Mouse (Mus musculus) fat pad, adult 2 months (tissue): Measurements from ENCODE around the gene Tnxb.
"Not testable (repeated sequence)": the region's sequence is repeated elsewhere in the genome, so short reads cannot be mapped to it uniquely, and the experiment has no call there.

ENCODE experiments used
- DNase-seq: peaks from one replicate; pipeline ENCODE4 v3.0.0-alpha.2; 2011; ENCODE audit warnings: low read depth, low spot score; ENCODE audit errors: extremely low read depth

The Tnxb gene

DNA sequence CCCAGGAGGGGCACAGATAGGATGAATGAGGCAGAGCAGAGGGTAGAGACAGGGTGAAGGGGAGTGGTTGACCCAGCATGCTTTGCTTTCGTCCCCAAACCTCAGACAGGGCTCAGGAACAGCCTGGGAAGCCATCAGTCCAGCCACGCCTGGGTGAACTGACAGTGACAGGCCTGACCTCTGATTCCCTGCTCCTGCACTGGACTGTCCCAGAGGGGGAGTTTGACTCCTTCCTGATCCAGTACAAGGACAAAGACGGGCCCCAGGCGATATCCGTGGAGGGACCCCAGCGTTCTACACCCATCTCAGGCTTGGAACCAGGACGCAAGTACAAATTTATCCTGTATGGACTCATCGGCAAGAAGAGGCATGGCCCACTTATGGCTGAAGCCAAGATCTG, 12.8 kb downstream of the Tnxb start:
- no peak for DNase-seq

DNA sequence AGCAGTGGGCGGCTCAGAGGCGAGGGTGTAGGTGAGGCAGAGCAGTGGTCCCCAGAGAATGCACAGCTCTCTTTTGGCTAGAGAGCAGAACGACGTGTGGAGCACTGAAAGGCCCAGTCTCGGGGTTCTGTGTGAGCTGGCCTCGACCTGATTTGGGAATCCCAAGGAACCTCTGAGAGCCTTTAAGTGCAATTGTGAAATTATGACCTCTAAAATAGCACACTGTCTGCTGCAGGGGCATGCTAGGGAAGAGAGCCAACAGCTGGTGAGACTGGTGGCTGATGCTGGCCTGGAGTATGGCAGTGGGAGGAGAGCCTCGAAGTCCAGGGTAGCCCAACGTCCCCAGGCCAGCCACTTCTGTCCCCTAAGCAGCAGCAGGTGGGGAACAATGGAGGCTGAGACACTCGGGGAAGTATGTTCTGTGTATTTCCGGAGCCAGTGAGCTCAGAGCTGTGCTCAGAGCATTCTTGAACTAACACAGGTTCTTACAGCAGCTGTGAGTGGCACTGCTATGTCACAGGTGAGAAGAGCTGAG, 13.4 kb downstream of the Tnxb start:
- DNase-seq = no peak

DNA sequence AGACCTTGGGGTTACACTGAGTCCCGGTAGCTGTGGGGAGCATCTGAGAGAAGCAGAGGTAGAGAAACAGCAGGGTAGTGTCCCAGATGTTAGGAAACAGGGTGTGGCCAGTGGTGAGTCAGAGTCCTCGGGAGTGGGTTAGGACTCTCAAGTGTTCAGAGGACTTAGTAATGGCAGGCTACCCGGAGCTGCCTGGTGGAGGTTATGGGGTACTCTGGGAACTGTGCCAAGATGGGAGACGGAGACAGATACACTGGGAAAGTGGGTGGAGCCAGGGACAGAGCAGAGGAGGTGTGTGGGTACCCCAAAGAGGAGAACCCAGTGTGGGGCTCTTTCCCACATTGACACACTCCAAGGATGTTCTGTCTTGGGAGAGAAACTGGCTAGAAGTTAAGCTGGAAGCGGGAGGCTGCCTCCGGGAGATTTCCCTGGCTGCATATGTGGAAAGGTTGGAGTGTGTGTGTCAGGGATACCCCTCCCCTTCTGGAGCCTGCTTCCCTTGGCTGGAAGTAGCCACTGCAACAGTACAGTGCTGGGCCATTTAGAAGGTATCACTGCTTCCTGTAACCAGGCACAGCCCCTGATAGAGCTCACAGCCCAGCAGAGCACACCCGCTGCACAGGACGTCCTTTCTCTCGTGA, 14.0 kb downstream of the Tnxb start:
- no peak for DNase-seq

DNA sequence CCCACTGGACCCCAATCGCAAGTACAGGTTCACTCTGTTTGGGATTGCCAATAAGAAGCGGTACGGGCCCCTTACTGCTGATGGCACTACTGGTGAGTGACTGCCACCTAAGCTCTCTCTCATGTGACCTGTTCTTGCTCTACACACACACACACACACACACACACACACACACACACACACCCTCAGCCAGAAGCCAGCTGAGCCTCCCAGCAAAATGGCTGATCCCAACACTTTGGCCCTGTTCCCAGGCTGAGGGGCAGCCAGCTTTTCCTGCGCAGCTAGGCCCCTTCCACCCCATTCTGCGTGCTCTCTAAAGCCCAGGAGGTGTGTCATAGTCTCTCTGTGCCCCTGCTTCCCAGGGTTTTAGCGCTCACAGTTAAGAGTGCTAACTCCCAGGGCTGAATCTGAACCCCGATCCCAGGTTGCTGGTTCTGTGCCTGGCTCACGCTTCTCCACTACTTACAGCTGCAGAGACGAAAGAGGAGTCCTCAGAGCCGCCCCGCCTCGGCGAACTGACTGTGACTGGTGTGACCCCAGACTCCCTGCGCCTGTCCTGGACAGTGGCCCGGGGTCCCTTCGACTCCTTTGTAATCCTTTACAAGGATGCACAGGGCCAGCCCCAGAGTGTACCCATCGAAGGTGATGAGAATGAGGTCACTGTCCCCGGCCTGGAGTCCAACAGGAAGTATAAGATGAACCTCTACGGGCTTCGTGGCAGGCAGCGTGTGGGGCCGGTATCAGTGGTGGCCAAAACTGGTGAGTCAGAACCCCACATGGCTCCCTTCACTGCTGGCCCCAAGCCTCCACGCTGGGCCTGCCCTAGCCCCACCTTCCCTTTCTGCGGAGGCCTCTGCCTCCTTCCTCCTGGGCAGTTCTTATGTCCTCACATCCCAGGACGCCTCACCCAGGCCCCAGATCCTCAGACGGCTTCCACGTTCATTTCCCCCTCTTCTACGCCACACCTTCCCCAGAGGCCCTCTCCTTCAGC, 15.1 kb downstream of the Tnxb start:
- DNase-seq = no peak

DNA sequence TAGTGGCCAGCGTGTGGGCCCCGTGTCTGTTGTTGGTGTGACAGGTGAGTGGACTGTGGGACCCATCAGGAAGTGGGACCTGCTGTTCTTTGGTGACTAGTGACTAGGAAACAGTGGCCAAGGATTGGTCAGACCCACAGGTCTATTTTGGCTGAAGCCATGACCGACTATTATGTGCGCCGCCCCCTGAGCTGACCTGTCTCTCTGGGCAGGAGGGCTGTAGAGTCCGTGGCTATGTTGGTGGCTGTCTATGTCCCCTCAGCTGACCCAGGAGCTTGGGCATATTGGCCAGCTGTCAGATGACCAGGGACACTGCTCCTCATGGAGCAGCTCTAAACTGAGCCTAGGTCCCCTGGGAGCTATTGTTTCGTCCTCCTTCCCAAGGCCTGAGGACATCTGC, 18.6 kb downstream of the Tnxb start:
- no peak for DNase-seq

DNA sequence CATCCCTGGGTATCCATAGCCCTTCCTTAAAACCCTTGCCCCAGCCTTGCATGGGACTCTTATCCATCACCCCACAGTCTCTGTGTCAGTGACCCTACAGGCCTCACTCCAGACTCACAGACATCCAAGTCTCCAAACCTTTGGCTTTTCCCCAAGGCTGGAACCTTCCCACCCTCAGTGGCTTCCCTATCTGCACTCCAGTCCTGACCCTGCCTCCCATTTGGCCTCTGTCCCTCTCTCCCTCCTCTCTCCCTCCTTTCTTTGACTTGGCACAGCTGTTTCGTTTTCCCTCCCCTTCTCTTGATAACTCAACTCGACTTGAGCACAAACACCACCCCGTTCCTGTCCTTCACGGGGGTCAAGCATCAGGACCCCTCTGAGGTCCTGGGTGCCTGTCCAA, 20.1 kb downstream of the Tnxb start:
- DNase-seq = no peak

DNA sequence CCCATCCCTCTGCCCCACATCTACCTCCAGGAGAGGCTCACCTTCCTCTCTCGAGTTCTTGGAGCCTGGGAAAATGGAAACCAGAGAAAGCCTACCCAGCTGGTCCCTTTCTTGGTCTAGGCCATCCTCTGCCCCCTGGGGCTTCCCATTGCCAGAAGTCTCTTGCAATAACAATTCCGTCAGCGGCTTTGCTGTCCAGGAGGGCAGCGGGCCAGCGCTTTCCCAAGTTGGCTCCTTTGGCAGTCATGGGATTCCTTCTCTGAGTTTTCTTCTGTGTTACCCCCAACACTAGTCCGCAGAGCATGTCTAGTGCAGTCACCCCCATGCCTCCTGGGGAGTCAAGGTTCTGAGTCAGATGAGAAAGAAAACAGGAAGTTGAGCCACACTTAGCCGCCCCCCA, 22.6 kb downstream of the Tnxb start:
- no peak for DNase-seq

DNA sequence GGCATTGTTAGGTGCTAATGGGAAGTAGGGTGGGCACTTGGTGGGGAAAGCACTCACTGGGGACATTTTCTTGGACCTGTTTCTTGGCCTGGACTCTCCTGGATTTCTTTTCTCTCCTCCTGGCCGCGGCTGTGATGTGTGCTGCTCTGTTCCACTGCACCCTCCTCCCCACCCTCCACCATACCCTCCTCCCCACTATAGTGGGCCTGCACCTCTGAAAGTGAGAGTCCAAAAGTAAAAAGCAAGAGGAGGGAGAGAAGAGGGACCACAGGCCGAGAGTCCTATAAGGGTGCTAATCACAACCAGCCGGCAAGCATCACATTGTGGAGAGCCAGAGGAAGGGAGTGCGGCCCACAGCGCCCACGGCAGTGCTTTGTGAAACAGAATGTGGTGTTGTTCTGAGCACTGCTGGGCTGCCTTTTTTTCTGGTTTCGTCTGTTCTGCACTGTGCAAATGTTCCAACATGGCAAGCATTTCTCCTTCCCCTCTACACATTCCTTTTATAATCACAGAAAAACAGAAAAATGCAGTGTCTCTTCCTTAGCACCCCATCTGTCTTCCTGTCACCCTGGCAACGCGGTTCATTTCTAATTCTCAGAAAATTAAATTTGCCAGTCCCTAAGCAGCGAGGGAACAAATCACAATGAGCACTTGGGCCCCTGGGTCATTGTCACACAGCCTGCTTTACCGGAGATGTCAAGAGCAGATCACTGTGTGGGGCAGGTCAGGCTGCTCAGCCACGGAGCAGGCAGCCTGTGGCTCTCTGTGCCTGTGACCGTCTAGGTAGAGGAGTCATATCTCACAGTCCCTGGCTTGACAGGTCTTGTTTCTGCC, 29.5 kb downstream of the Tnxb start:
- DNase-seq = no peak

DNA sequence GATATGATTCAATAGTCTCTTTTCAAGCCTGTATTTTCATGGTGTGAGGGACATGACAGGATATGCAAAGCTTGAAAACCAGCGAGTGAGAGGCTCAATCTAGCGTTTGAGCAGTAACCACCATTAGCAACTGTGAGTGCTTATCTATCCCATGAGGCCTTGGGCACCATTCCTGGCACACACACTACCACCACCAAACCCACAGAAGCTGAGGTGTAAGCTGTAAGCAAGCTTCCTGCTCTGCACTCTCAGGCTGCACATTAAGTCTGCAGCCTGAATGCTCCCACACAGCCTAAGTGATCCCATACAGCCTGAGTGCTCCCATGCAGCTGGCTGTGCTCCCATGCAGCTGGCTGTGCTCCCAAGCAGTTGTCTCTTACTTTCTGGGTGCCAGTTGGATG, 30.3 kb downstream of the Tnxb start:
- no peak for DNase-seq

DNA sequence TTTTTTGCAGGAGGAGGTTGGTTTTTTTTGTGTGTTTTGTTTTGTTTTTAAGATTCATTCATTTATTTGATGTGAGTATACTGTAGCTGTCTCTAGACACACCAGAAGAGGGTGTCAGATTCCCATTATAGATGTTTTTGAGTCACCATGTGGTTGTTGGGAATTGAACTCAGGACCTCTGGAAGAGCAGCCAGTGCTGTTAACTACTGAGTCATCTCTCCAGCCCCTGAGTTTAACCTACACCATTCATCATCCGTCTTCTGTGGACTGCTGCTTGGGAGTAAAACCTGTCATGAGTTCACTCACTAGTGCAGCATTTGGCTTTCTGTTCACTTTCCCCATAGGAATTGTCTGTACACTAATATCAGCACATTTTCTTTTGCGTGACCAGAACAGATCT, 36.1 kb downstream of the Tnxb start:
- DNase-seq = not testable (repeated sequence)

DNA sequence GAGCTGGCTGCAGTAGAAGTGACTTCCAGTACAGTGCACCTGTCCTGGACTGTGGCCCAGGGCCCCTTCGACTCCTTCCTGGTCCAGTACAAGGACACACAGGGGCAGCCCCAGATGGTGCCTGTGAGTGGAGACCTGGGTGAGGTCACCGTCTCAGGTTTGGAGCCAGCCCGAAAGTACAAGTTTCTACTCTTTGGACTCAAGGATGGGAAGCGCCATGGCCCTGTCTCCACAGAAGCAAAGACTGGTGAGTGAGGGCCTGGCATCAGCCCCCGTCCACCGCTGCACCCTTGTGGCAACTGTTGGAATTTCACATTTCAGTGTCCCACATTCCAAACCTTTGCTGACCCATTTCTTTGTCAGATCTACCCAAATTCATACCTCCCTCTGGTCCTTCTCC, 42.6 kb downstream of the Tnxb start:
- no peak for DNase-seq

DNA sequence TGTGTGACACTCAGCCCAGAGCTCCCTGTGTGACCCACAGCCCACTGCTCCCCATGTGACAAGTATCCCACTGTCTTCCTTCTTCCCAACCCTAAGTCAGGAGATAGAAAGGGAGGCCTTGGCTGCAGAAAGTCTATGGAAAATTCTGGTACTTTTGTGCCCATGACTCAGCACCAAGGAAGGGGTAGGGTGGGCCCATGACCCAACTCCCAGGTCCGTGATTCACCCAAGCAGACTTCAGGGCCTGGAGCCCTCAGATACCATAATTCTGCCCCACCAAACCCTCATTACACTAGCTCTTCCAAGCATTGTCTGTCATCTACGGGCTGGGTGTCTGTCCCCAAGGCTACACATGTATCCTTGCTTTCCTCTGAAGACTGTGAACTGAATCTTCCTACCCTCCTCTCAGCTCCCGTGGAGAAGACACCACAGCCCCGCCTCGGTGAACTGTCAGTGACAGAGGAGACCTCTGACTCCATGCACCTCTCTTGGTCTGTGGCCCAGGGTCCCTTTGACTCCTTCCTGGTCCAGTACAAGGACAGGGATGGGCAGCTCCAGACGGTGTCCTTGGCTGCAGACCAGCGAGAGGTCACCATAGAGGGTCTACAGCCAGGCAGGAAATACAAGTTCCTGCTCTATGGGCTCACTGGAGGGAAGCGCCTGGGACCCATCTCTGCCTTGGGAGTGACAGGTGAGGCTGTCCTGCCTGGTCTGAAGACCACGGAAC, 44.0 kb downstream of the Tnxb start:
- not testable (repeated sequence) for DNase-seq

DNA sequence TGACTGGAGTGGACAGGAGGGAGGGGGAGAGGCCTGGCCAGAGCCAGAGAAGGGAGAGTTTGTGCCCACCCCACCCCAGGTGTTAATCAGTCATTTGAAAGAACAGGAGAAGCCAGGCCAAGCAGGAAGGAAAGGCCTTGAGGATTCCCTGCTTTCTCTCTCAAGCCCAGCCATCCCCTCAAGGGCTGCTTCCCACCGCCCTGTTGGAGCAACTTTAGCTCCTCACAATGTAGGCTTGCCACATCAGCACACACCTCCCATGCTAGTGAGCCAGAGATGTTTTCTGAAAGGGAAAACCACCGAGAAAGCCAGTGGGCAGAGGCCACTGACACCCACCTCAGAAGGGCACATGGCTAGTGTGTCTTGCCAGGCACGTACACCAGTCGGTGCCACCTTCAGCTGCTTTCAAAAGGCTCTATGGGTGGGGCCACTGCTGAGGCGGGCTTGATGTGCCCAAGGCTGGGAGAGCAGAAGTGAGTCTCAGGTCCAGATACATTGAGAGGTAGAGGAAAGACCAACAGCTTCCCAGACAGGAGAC, 44.6 kb downstream of the Tnxb start:
- not testable (repeated sequence) for DNase-seq

DNA sequence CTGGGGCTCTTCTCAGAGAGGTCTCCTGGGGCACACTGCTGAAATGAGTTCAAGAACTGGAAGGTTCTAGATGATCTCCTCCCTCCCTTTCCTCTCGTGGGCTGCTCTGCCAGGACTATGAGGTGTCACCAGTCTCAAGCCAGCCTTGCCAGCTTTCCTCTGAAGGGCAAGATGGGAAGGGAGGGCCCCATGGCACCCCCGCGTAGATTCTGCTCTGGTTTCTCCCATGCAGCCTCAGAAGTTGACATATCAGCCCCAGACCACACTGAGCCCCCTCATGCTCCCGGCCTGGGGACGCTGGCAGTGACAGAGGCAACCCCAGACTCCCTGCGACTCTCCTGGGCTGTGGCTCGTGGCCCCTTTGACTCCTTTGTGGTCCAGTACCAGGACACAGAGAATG, 45.1 kb downstream of the Tnxb start:
- not testable (repeated sequence) for DNase-seq

DNA sequence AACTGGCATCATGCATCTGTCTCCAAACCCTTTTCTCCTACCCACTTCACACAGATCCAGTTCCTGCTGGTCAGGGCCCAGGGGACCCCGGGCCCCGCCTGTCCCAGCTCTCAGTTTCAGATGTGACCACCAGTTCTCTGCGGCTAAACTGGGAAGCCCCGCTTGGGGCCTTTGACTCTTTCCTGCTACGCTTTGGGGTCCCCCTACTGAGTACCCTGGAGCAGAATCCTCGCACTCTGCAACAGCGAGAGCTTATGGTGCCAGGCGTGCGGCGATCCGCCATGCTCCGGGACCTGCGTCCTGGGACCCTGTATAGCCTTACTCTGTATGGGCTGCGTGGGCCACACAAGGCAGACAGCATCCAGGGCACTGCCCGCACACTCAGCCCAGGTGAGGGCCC, 45.9 kb downstream of the Tnxb start:
- DNase-seq = no peak

DNA sequence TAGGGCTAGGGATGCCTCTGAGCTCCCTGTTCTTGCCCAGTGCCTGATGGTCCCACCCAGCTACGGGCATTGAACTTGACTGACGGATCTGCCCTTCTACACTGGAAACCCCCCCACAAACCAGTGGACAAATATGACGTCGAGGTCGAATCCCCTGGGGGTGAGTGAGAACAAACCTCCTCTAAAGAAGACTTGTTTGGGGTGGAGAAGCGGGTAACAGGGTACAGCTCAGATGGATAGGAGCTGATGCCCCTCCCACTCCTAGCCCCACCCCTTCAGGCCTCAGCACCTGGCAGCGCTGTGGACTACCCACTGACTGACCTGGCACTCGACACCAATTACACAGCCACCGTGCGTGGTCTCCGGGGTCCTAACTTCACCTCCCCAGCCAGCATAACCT, 47.1 kb downstream of the Tnxb start:
- no peak for DNase-seq

DNA sequence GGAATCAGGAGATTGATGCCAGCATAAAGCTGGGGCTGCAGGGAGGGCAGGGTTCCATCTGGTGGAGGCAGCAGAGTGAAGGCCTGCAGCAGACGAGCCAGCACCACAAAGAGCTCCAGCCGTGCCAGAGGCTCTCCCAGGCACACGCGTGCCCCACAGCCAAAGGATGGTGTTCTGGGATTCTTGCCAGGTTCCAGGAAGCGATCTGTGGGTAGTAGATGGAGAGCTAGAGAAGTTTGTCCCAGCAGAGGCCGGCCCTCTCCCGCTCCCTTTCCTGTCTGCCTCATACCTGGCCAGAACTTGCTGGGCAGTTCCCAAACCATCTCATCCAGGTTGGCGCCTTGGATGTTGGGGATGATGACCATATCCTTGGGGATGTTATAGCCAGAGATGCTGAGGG, 49.6 kb downstream of the Tnxb start:
- not testable (repeated sequence) for DNase-seq

DNA sequence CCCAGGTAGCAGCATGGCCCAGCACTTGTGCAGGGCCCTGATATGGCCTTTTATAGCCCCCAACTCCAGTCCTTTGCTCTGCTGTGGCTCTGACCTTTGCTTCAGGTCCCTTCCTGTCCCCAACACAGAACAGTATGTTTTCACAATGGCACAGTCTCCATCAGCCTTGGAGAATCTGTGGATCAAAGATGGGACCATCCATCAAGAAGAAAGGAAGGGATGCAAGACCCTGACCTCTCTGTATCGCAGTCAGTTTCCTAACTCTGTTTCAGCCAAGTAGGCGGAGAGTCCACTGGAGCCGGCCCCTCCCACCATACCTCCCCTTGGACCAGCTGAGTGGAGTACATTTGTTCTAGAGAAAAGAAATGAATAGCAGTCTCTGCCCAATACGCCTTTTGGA, 51.9 kb downstream of the Tnxb start:
- not testable (repeated sequence) for DNase-seq

DNA sequence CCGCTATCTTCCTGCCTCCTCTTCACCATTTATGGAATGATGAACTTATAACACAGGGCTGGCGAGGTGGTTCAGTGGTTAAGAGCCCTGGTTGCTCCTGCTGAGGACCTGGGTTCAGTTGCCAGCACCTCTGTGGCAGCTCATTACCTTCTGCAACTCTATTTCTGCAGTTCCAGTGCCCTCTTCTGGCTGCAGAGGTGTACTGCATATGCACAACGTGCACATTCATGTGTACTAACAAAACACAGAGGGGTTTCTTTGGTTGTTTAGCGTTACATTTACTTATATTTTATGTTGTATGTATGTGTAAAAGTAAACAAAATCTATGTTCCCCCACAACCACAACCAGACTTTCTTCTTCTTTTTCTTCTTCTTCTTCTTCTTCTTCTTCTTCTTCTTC, 52.7 kb downstream of the Tnxb start:
- no peak for DNase-seq

DNA sequence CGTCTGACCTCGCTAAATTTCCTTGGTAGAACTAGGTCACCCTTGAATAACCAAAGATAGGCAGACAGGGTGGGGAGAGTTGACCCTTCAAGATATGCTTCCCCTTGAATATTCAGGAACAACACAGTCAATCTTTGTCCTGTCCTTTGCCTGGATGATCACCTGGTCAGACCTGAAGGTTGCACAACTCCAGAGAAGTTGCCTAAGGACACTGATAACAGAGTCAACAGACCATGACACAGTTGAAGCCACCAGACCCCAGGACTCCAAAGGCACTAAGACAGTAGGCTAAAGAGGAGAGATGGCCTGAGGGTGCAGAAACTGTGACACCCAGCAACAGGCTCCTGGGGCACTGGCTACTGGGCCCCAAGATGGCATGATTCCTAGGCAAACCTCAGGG, 57.6 kb downstream of the Tnxb start:
- no peak for DNase-seq
